ENCODE assay signal across 30 mouse cellular contexts in the genomic region with DNA sequence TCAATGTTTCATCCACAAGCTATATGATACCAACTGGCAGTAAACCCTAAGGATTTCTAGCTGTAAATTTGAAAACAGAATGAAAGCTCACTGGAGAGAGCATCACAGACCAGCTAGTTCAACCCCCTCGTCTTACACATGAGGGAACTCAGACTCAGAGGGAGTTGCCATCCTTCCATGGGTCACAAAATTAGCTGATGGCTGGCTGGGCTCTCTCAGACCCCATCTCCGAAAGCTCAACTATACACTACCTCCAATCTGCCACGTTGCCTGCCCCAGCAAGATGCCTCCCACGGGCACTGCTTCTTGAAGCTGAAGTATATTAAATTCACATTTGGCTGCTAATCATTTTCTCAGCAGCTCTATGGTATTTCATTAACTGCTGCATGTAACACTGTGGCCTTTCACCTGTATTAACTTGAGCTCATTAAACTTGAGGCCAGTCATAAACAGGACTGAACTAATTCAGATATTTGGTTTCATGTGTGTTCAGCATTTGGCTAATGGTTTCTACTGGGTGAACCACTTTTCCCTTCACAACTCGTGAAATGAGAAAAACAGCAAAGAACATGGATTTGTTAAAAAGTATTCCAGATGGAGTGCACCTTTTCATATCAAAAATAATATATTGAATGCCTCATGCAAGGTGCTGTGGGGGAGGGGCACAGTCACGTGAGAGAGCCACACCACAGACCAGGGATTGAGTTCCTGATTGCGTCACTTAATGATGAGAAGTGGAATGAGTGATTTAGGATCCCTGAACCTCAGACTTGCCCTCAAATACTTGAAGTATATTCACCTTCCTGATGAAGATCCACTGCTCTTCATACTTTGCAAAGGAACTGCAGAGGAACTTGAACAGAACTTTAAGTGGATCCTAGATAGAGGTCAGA.
DNase-seq lines count a peak whose midpoint lies in the region; ATAC-seq and TF ChIP-seq lines count a peak whose summit lies in the region.
"Had no signal": no experiment of that assay in that cellular context is flagged by ENCODE, and none has a peak within 500 bp of the region (broad histone marks: within the 10 kb centered on the region; RNA-seq: fewer than 3 reads in every experiment).

No protein-coding gene starts in this region.

- WGBS in hindbrain, postnatal 0 days = 63% methylated on average over 7 of the region's 7 CpGs
- 68% methylated on average over 7 of the region's 7 CpGs for WGBS in hindbrain, embryonic 13.5 days
- 37% methylated on average over 7 of the region's 7 CpGs for WGBS in kidney, postnatal 0 days
- 64% methylated on average over 7 of the region's 7 CpGs for WGBS in limb, embryonic 10.5 days
- WGBS in neural tube, embryonic 15.5 days = 57% methylated on average over 7 of the region's 7 CpGs

- TF ChIP-seq CTCF in hindbrain, postnatal 0 days (IDR thresholded peaks at IDR 0.05; ENCODE audit: low read depth) = no peak
- TF ChIP-seq CTCF in kidney, postnatal 0 days (IDR thresholded peaks at IDR 0.05; ENCODE audit: low read depth) = no peak

- no peak overlapping the region for H3K4me2 ChIP-seq in hindbrain, postnatal 0 days (ENCODE audit: low read depth, low read length)
- H3K4me2 ChIP-seq in hindbrain, embryonic 13.5 days = no peak overlapping the region
- H3K4me2 ChIP-seq in kidney, postnatal 0 days (ENCODE audit: low read length) = no peak overlapping the region
- H3K4me2 ChIP-seq in neural tube, embryonic 15.5 days = no peak overlapping the region
- H3K4me2 ChIP-seq: embryonic facial prominence, embryonic 13.5 days; forebrain, embryonic 15.5 days; heart, embryonic 11.5 days; hindbrain, embryonic 14.5 days; intestine, embryonic 15.5 days; limb, embryonic 15.5 days; liver, embryonic 15.5 days; lung, embryonic 14.5 days; midbrain, embryonic 15.5 days; stomach, embryonic 15.5 days had no signal

- no peak overlapping the region for H3K27ac ChIP-seq in hindbrain, postnatal 0 days
- H3K27ac ChIP-seq in hindbrain, embryonic 13.5 days = no peak overlapping the region
- H3K27ac ChIP-seq in kidney, postnatal 0 days = no peak overlapping the region
- no peak overlapping the region for H3K27ac ChIP-seq in limb, embryonic 10.5 days
- no peak overlapping the region for H3K27ac ChIP-seq in neural tube, embryonic 15.5 days (replicated peaks)
- H3K27ac ChIP-seq: embryonic facial prominence, embryonic 13.5 days; forebrain, embryonic 10.5 days; forebrain, embryonic 15.5 days; gastrocnemius, adult 2 months; hindbrain, embryonic 14.5 days; intestine, embryonic 15.5 days; limb, embryonic 15.5 days; liver, embryonic 15.5 days; midbrain, embryonic 10.5 days; midbrain, embryonic 15.5 days; stomach, embryonic 15.5 days had no signal

- H3K4me1 ChIP-seq in hindbrain, postnatal 0 days (ENCODE audit: insufficient read depth, low read length) = no peaks in the 10 kb centered on the region
- H3K4me1 ChIP-seq in hindbrain, embryonic 13.5 days (replicated peaks) = no peaks in the 10 kb centered on the region
- no peaks in the 10 kb centered on the region for H3K4me1 ChIP-seq in kidney, postnatal 0 days (replicated peaks; ENCODE audit: insufficient read depth, low read length)
- peaks cover 9% of the 10 kb centered on the region; the same call in 1 of the 2 replicates for H3K4me1 ChIP-seq in limb, embryonic 10.5 days
- H3K4me1 ChIP-seq in neural tube, embryonic 15.5 days = no peaks in the 10 kb centered on the region
- H3K4me1 ChIP-seq: embryonic facial prominence, embryonic 13.5 days; forebrain, embryonic 10.5 days; forebrain, embryonic 15.5 days; intestine, embryonic 15.5 days; liver, embryonic 15.5 days; midbrain, embryonic 10.5 days; midbrain, embryonic 15.5 days; stomach, embryonic 15.5 days had no signal

- ATAC-seq in hindbrain, postnatal 0 days = no peak
- ATAC-seq in hindbrain, embryonic 13.5 days (ENCODE audit: low FRiP score) = no peak
- ATAC-seq in kidney, postnatal 0 days (replicated peaks; ENCODE audit: low FRiP score, low read depth) = peak; percentile 71; the same call in 1 of the 2 replicates
- ATAC-seq in neural tube, embryonic 15.5 days (ENCODE audit: low FRiP score) = peak; percentile 41; the same call in 1 of the 2 replicates
- ATAC-seq in megakaryocyte, adult 5-6 weeks (ENCODE audit: poor library complexity, severe bottlenecking) = no peak
- ATAC-seq: forebrain, embryonic 15.5 days; intestine, embryonic 15.5 days; midbrain, embryonic 15.5 days had no signal

- H3K9me3 ChIP-seq in hindbrain, postnatal 0 days (ENCODE audit: low read length) = no peaks in the 10 kb centered on the region
- H3K9me3 ChIP-seq in hindbrain, embryonic 13.5 days = no peaks in the 10 kb centered on the region
- no peaks in the 10 kb centered on the region for H3K9me3 ChIP-seq in kidney, postnatal 0 days (replicated peaks; ENCODE audit: low read length)
- no peaks in the 10 kb centered on the region for H3K9me3 ChIP-seq in limb, embryonic 10.5 days (replicated peaks)
- no peaks in the 10 kb centered on the region for H3K9me3 ChIP-seq in neural tube, embryonic 15.5 days (replicated peaks)
- H3K9me3 ChIP-seq: embryonic facial prominence, embryonic 13.5 days; forebrain, embryonic 10.5 days; forebrain, embryonic 15.5 days; intestine, embryonic 15.5 days; limb, embryonic 15.5 days; liver, embryonic 15.5 days; midbrain, embryonic 10.5 days; midbrain, embryonic 15.5 days; stomach, embryonic 15.5 days had no signal

- no peak overlapping the region for H3K4me3 ChIP-seq in hindbrain, postnatal 0 days (ENCODE audit: low read length)
- no peak overlapping the region for H3K4me3 ChIP-seq in hindbrain, embryonic 13.5 days
- no peak overlapping the region for H3K4me3 ChIP-seq in kidney, postnatal 0 days (replicated peaks; ENCODE audit: low read depth, low read length)
- no peak overlapping the region for H3K4me3 ChIP-seq in limb, embryonic 10.5 days
- H3K4me3 ChIP-seq in neural tube, embryonic 15.5 days (replicated peaks) = no peak overlapping the region
- H3K4me3 ChIP-seq: embryonic facial prominence, embryonic 13.5 days; forebrain, embryonic 10.5 days; forebrain, embryonic 15.5 days; gastrocnemius, adult 2 months; intestine, embryonic 15.5 days; limb, embryonic 15.5 days; liver, embryonic 15.5 days; midbrain, embryonic 10.5 days; midbrain, embryonic 15.5 days; stomach, embryonic 15.5 days had no signal

- peak; percentile 25 for DNase-seq in hindbrain, postnatal 0 days (ENCODE audit: low spot score)
- DNase-seq in kidney, postnatal 0 days (ENCODE audit: low spot score) = peak; percentile 67
- no peak for DNase-seq in kidney, postnatal 14 days
- DNase-seq in limb, embryonic 10.5 days (ENCODE audit: low spot score) = peak; percentile 30
- DNase-seq in right cerebral cortex, adult 18-20 months = no peak
- DNase-seq: adrenal gland, postnatal 14 days; cerebellum, adult 18-20 months; cerebellum, postnatal 10 days; gastrocnemius, adult 2 months; gastrocnemius, postnatal 36 days; heart, adult 18-20 months; heart, postnatal 36 days; layer of hippocampus, postnatal 36 days; lung, embryonic 14.5 days; lung, postnatal 14 days; right cerebral cortex, postnatal 14 days had no signal

- H3K27me3 ChIP-seq in hindbrain, postnatal 0 days (ENCODE audit: insufficient read depth, low read length) = no peaks in the 10 kb centered on the region
- no peaks in the 10 kb centered on the region for H3K27me3 ChIP-seq in hindbrain, embryonic 13.5 days
- no peaks in the 10 kb centered on the region for H3K27me3 ChIP-seq in kidney, postnatal 0 days (ENCODE audit: insufficient read depth, low read length)
- no peaks in the 10 kb centered on the region for H3K27me3 ChIP-seq in limb, embryonic 10.5 days (ENCODE audit: low read depth, poor library complexity, severe bottlenecking)
- H3K27me3 ChIP-seq in neural tube, embryonic 15.5 days (replicated peaks) = no peaks in the 10 kb centered on the region
- H3K27me3 ChIP-seq: embryonic facial prominence, embryonic 13.5 days; forebrain, embryonic 15.5 days; intestine, embryonic 15.5 days; limb, embryonic 15.5 days; liver, embryonic 15.5 days; midbrain, embryonic 15.5 days; stomach, embryonic 15.5 days had no signal

- H3K36me3 ChIP-seq in hindbrain, postnatal 0 days (ENCODE audit: insufficient read depth, low read length) = no peaks in the 10 kb centered on the region
- no peaks in the 10 kb centered on the region for H3K36me3 ChIP-seq in hindbrain, embryonic 13.5 days
- no peaks in the 10 kb centered on the region for H3K36me3 ChIP-seq in kidney, postnatal 0 days (ENCODE audit: insufficient read depth, low read length)
- no peaks in the 10 kb centered on the region for H3K36me3 ChIP-seq in limb, embryonic 10.5 days
- H3K36me3 ChIP-seq in neural tube, embryonic 15.5 days = no peaks in the 10 kb centered on the region
- H3K36me3 ChIP-seq: embryonic facial prominence, embryonic 13.5 days; forebrain, embryonic 10.5 days; forebrain, embryonic 15.5 days; intestine, embryonic 15.5 days; limb, embryonic 15.5 days; liver, embryonic 15.5 days; midbrain, embryonic 10.5 days; midbrain, embryonic 15.5 days; stomach, embryonic 15.5 days had no signal

- H3K9ac ChIP-seq in hindbrain, postnatal 0 days (replicated peaks; ENCODE audit: low read length) = no peak overlapping the region
- H3K9ac ChIP-seq in hindbrain, embryonic 13.5 days = no peak overlapping the region
- no peak overlapping the region for H3K9ac ChIP-seq in kidney, postnatal 0 days (ENCODE audit: low read depth, low read length)
- no peak overlapping the region for H3K9ac ChIP-seq in neural tube, embryonic 15.5 days (replicated peaks)
- H3K9ac ChIP-seq: embryonic facial prominence, embryonic 13.5 days; forebrain, embryonic 15.5 days; hindbrain, embryonic 14.5 days; intestine, embryonic 15.5 days; limb, embryonic 15.5 days; liver, embryonic 15.5 days; lung, embryonic 14.5 days; midbrain, embryonic 15.5 days; stomach, embryonic 15.5 days had no signal

Comparison
In these comparisons a context has a peak if more than half of its experiments do, and no peak if none do; other contexts are left out.
1. DNase-seq: peak in hindbrain, postnatal 0 days (single experiment), kidney, postnatal 0 days (single experiment) and limb, embryonic 10.5 days (single experiment); none in kidney, postnatal 14 days (single experiment) and right cerebral cortex, adult 18-20 months (single experiment).
2. ATAC-seq: peak in kidney, postnatal 0 days (single experiment) and neural tube, embryonic 15.5 days (single experiment); none in hindbrain, postnatal 0 days (single experiment), hindbrain, embryonic 13.5 days (single experiment) and megakaryocyte, adult 5-6 weeks (single experiment).